Mouse (Mus musculus): Measurements from ENCODE around the gene Sytl3. TPM values are rescaled to one million over a fixed set of nuclear protein-coding genes. Genes with fewer than 3 reads are reported as not detected.
A peak's percentile ranks its signal among the peaks of the same experiment; 100 is the strongest.
"Not testable (repeated sequence)": the region's sequence is repeated elsewhere in the genome, so short reads cannot be mapped to it uniquely, and the experiment has no call there.

The Sytl3 gene
- polyA plus RNA-seq, 1 experiment: 1.1 TPM

GRCm38 (mm10) chr17:6691596-6691995, 32.7 kb downstream of the Sytl3 start:
- H3K4me3 ChIP-seq (replicated peaks; ENCODE audit: extremely low read depth, low read depth, low read length); H3K4me1 ChIP-seq (ENCODE audit: control insufficient read depth, insufficient read depth, low read length): not testable (repeated sequence)
- WGBS: 11% methylated on average over 2 of the region's 2 CpGs
- peak; percentile 35; the same call in 1 of the 2 replicates for TF ChIP-seq CTCF (IDR thresholded peaks at IDR 0.05; ENCODE audit: insufficient read depth, low read length)
- peak; percentile 92 for DNase-seq

GRCm38 (mm10) chr17:6695712-6696111, 36.8 kb downstream of the Sytl3 start:
- H3K4me3 ChIP-seq (replicated peaks; ENCODE audit: extremely low read depth, low read depth, low read length); DNase-seq; H3K4me1 ChIP-seq (ENCODE audit: control insufficient read depth, insufficient read depth, low read length): not testable (repeated sequence)
- WGBS: 78% methylated on average over 9 of the region's 9 CpGs

GRCm38 (mm10) chr17:6696521-6696920, 37.6 kb downstream of the Sytl3 start:
- not testable (repeated sequence) for DNase-seq; H3K4me1 ChIP-seq (ENCODE audit: control insufficient read depth, insufficient read depth, low read length); H3K4me3 ChIP-seq (replicated peaks; ENCODE audit: extremely low read depth, low read depth, low read length)
- WGBS: 65% methylated on average over 8 of the region's 8 CpGs

GRCm38 (mm10) chr17:6697224-6697775, 38.4 kb downstream of the Sytl3 start:
- H3K4me1 ChIP-seq (ENCODE audit: control insufficient read depth, insufficient read depth, low read length); H3K4me3 ChIP-seq (replicated peaks; ENCODE audit: extremely low read depth, low read depth, low read length); DNase-seq: not testable (repeated sequence)
- peak; percentile 14; the same call in 1 of the 2 replicates for TF ChIP-seq CTCF (IDR thresholded peaks at IDR 0.05; ENCODE audit: insufficient read depth, low read length)
- 30% methylated on average over 4 of the region's 4 CpGs for WGBS

GRCm38 (mm10) chr17:6699502-6699901, 40.6 kb downstream of the Sytl3 start:
- not testable (repeated sequence) for H3K4me3 ChIP-seq (replicated peaks; ENCODE audit: extremely low read depth, low read depth, low read length); DNase-seq; H3K4me1 ChIP-seq (ENCODE audit: control insufficient read depth, insufficient read depth, low read length)
- WGBS: 83% methylated on average over 9 of the region's 9 CpGs

GRCm38 (mm10) chr17:6700077-6700476, 41.2 kb downstream of the Sytl3 start:
- H3K4me1 ChIP-seq (ENCODE audit: control insufficient read depth, insufficient read depth, low read length); DNase-seq; H3K4me3 ChIP-seq (replicated peaks; ENCODE audit: extremely low read depth, low read depth, low read length): not testable (repeated sequence)
- WGBS: 70% methylated on average over 4 of the region's 7 CpGs

- H3K4me3 ChIP-seq (replicated peaks; ENCODE audit: extremely low read depth, low read depth, low read length); DNase-seq; H3K4me1 ChIP-seq (ENCODE audit: control insufficient read depth, insufficient read depth, low read length): not testable (repeated sequence)
- 12% methylated on average over 2 of the region's 8 CpGs for WGBS
These were observed 43.8 kb downstream of the Sytl3 start for GRCm38 (mm10) chr17:6702625-6703221.

GRCm38 (mm10) chr17:6703381-6704270, 44.7 kb downstream of the Sytl3 start:
- H3K4me3 ChIP-seq (replicated peaks; ENCODE audit: extremely low read depth, low read depth, low read length); H3K4me1 ChIP-seq (ENCODE audit: control insufficient read depth, insufficient read depth, low read length); DNase-seq: not testable (repeated sequence)
- 65% methylated on average over 8 of the region's 9 CpGs for WGBS

GRCm38 (mm10) chr17:6706448-6706847, 47.6 kb downstream of the Sytl3 start:
- H3K4me3 ChIP-seq (replicated peaks; ENCODE audit: extremely low read depth, low read depth, low read length); H3K4me1 ChIP-seq (ENCODE audit: control insufficient read depth, insufficient read depth, low read length); DNase-seq: not testable (repeated sequence)
- WGBS: 94% methylated on average over 5 of the region's 5 CpGs

GRCm38 (mm10) chr17:6707422-6707821, 48.5 kb downstream of the Sytl3 start:
- not testable (repeated sequence) for H3K4me3 ChIP-seq (replicated peaks; ENCODE audit: extremely low read depth, low read depth, low read length); DNase-seq; H3K4me1 ChIP-seq (ENCODE audit: control insufficient read depth, insufficient read depth, low read length)
- WGBS: 91% methylated on average over 5 of the region's 5 CpGs

- H3K4me3 ChIP-seq (replicated peaks; ENCODE audit: extremely low read depth, low read depth, low read length); H3K4me1 ChIP-seq (ENCODE audit: control insufficient read depth, insufficient read depth, low read length); DNase-seq: not testable (repeated sequence)
- WGBS: 94% methylated on average over 2 of the region's 2 CpGs
These were observed 49.3 kb downstream of the Sytl3 start for GRCm38 (mm10) chr17:6708194-6708593.

- DNase-seq; H3K4me3 ChIP-seq (replicated peaks; ENCODE audit: extremely low read depth, low read depth, low read length); H3K4me1 ChIP-seq (ENCODE audit: control insufficient read depth, insufficient read depth, low read length): not testable (repeated sequence)
- WGBS: 63% methylated on average over 2 of the region's 2 CpGs
These were observed 54.6 kb downstream of the Sytl3 start for GRCm38 (mm10) chr17:6713483-6713882.

- H3K4me3 ChIP-seq (replicated peaks; ENCODE audit: extremely low read depth, low read depth, low read length); DNase-seq; H3K4me1 ChIP-seq (ENCODE audit: control insufficient read depth, insufficient read depth, low read length): not testable (repeated sequence)
- 83% methylated on average over 8 of the region's 8 CpGs for WGBS
These were observed 55.1 kb downstream of the Sytl3 start for GRCm38 (mm10) chr17:6713944-6714343.

Data from lung, adult 2 months (tissue).